Mouse (Mus musculus) hindbrain, postnatal 0 days (tissue): ENCODE measurements at regions not wholly inside any gene's neighbourhood (a gene's known extent, or its start where the extent isn't known, plus 50 kb on each side); places are given as distances from the start of the nearest gene placed in this dataset.
A peak's percentile ranks its signal among the peaks of the same experiment; 100 is the strongest.

Experiments used
- ATAC-seq: fragments of 200-750 bp; cut with Nextera tagmentation; 2 replicates; pipeline ENCODE4 v1.8.0; 2017; ENCODE audit warnings: mild to moderate bottlenecking, moderate TSS enrichment, moderate library complexity
- DNase-seq: peaks from one replicate; pipeline ENCODE4 v3.0.0-alpha.2; 2015; ENCODE audit warnings: low spot score
- H3K27ac ChIP-seq: fragments of 300-500 bp; sonication (generic); 2 replicates; pipeline ENCODE4 v1.5.1; 2014; ENCODE audit warnings: mild to moderate bottlenecking
- H3K27me3 ChIP-seq: fragments of 300-500 bp; sonication (generic); 2 replicates; pipeline ENCODE4 v1.6.1; 2014; ENCODE audit warnings: low read length, mixed read lengths; ENCODE audit not compliant: insufficient read depth
- H3K36me3 ChIP-seq: fragments of 300-500 bp; sonication (generic); 2 replicates; pipeline ENCODE4 v1.6.1; 2014; ENCODE audit warnings: low read length, mixed read lengths; ENCODE audit not compliant: insufficient read depth
- H3K4me1 ChIP-seq: fragments of 300-500 bp; sonication (generic); 2 replicates; pipeline ENCODE4 v1.6.1; 2014; ENCODE audit warnings: antibody characterized with exemption, low read length, mixed read lengths; ENCODE audit not compliant: insufficient read depth
- H3K4me2 ChIP-seq: fragments of 300-500 bp; sonication (generic); 2 replicates; pipeline ENCODE4 v1.6.1; 2014; ENCODE audit warnings: low read depth, mild to moderate bottlenecking, low read length, moderate library complexity, mixed read lengths
- H3K4me3 ChIP-seq: fragments of 300-500 bp; sonication (generic); 2 replicates; pipeline ENCODE4 v1.5.1; 2014; ENCODE audit warnings: low read length
- H3K9ac ChIP-seq: fragments of 300-500 bp; sonication (generic); replicated peaks from 2 replicates; pipeline ENCODE4 v1.6.1; 2014; ENCODE audit warnings: mild to moderate bottlenecking, low read length, moderate library complexity, mixed read lengths
- H3K9me3 ChIP-seq: fragments of 300-500 bp; sonication (generic); 2 replicates; pipeline ENCODE4 v1.6.1; 2016; ENCODE audit warnings: low read length, mixed read lengths
- CTCF ChIP-seq: IDR thresholded peaks from 2 replicates; pipeline ENCODE4 v1.5.1; 2016; ENCODE audit warnings: antibody characterized with exemption, control low read depth, low read depth
- WGBS: fragments of 180-500 bp; shearing (Covaris S2); extraction: QIAGEN DNeasy Blood & Tissue Kit; methylation state at CpG from one replicate; pipeline ENCODE4 v1.1.7; 2014; 5-methylcytosine and 5-hydroxymethylcytosine counted together

DNA sequence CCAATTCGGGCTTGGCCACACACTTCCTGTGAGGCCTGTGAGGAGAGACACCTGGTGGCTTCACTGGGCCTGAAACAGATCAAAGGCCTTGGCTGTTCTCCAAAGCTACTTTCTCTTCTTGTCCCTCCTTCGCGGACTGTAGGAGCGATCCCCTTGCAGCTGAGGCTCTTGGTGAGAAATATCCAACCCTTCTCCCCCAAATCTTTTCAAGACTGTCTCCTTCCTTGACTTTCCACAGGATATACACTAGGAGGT is 86.2 kb upstream of the Lhx1 start:
- Histone ChIP-seq H3K4me1 (0 out of 2 replicates have a peak, but pooled peaks cover 4% of the 10 kb centered on the region), H3K9me3 (no peaks in the 10 kb centered on the region), H3K36me3 (no peaks in the 10 kb centered on the region), H3K27me3 (no peaks in the 10 kb centered on the region), H3K4me2 (no peak overlapping the region), H3K27ac (no peak overlapping the region), H3K4me3 (no peak overlapping the region), H3K9ac (no peak overlapping the region)
- 76% methylated on average over 4 of the region's 4 CpGs for WGBS
- peak; percentile 25; the same call in 1 of the 2 replicates for TF ChIP-seq CTCF
- peak; percentile 19 for DNase-seq
- ATAC-seq = no peak

DNA sequence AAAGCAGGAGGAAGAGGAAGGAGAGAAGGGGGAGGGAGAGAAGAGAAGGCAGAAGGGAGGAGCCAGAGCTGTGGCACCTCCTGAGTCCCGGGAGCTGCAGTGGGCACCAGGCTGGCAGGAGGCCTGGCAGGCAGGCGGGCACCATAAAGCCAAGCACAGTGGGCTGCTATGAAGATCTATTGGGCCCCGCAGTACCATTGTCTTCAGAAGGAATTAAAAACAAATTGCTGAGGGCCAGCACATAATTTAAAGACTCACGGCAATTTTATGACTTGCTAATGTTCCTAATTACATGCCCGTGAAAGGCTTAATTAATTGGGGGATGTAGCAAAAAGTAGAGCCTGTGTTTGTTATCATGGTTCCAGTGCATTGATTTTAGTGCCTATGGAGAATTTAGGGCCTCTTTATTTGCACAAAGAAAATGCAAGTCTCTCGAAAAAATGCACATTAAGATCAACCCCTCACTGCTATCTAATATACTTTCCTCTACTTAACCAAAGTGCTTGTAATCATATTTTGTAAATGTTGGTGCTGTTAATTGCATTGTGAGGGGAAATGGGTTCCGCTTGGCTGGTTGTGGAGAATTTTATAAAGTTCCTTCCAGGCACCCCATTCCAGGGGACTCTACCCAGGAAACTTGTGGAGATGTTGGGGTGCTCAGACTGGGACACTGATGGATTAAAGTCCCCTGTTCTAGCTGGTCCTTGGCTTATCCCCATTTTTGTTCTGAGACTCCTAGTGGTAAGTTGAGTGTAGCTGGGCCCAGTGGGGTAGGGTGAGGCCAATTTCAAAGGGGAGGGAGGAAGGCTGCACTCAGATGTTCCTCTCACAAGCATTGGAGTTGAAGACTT is 85.7 kb upstream of the Lhx1 start:
- Histone ChIP-seq H3K4me2 (no peak overlapping the region), H3K9ac (no peak overlapping the region), H3K27me3 (no peaks in the 10 kb centered on the region), H3K4me3 (no peak overlapping the region), H3K9me3 (no peaks in the 10 kb centered on the region), H3K4me1 (0 out of 2 replicates have a peak, but pooled peaks cover 4% of the 10 kb centered on the region), H3K27ac (no peak overlapping the region), H3K36me3 (no peaks in the 10 kb centered on the region)
- 39% methylated on average over 7 of the region's 7 CpGs for WGBS
- ATAC-seq (no peak), DNase-seq (no peak)
- no peak for TF ChIP-seq CTCF

DNA sequence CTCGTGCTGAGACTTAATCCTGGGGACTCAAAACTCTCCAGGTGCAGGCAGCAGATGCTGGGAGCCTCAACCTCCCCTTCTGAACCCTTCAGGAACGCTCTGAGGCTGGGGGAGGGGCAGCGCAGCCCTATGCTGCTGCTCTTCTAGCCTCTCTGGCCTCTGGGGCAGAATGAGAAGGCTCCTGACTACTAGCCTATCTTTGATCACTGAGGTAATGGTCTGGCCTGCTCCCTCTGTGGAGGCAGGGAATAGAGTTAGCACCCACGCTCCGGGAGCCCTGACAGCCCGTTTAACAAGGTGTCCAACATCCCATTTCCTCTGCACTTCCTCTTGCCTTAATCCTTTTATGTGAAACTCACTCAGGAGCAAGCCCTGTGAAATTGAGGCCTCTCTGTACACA is 79.4 kb upstream of the Lhx1 start:
- Histone ChIP-seq H3K4me1 (no peaks in the 10 kb centered on the region), H3K36me3 (no peaks in the 10 kb centered on the region), H3K4me3 (no peak overlapping the region), H3K4me2 (no peak overlapping the region), H3K9me3 (no peaks in the 10 kb centered on the region), H3K9ac (no peak overlapping the region), H3K27ac (no peak overlapping the region), H3K27me3 (no peaks in the 10 kb centered on the region)
- WGBS = 13% methylated on average over 6 of the region's 6 CpGs
- no peak for TF ChIP-seq CTCF
- DNase-seq (no peak), ATAC-seq (no peak)

DNA sequence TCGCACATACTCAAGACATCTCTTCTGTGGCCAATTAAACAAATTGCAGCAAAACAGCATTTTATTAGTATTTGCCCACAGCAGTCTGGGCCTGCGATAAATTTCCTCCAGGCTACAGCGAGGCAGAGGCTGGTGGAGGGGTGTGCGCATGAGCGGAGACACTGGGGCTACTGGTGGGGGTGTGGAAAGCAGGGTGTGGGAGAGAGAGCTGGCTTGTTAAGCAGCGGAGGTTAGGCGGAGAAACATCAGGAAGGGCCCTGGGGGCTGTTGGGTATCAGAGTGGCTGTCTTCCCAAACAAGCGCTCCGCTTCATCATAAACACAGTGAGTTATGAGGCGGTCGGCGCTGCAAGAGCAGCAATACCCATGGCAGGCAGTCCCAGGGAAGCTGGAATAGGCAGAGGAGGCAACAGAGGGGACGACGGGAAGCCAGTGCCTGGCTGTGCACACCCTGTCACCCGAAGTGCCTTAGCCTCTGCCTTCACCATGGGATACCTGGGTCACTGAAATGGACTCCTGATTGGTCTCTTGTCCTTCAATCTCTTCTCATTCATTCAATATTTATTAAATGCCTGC is 74.0 kb upstream of the Lhx1 start:
- H3K27ac ChIP-seq = no peak overlapping the region
- peak; percentile 69; the same call in 1 of the 2 replicates for ATAC-seq
- peak overlapping the region; percentile 30 for H3K4me2 ChIP-seq
- H3K27me3 ChIP-seq = no peaks in the 10 kb centered on the region
- H3K36me3 ChIP-seq = no peaks in the 10 kb centered on the region
- H3K9me3 ChIP-seq = no peaks in the 10 kb centered on the region
- 34% methylated on average over 15 of the region's 15 CpGs for WGBS
- no peak overlapping the region for H3K9ac ChIP-seq
- peak; percentile 30 for DNase-seq
- TF ChIP-seq CTCF = no peak
- no peak overlapping the region for H3K4me3 ChIP-seq
- no peaks in the 10 kb centered on the region for H3K4me1 ChIP-seq

DNA sequence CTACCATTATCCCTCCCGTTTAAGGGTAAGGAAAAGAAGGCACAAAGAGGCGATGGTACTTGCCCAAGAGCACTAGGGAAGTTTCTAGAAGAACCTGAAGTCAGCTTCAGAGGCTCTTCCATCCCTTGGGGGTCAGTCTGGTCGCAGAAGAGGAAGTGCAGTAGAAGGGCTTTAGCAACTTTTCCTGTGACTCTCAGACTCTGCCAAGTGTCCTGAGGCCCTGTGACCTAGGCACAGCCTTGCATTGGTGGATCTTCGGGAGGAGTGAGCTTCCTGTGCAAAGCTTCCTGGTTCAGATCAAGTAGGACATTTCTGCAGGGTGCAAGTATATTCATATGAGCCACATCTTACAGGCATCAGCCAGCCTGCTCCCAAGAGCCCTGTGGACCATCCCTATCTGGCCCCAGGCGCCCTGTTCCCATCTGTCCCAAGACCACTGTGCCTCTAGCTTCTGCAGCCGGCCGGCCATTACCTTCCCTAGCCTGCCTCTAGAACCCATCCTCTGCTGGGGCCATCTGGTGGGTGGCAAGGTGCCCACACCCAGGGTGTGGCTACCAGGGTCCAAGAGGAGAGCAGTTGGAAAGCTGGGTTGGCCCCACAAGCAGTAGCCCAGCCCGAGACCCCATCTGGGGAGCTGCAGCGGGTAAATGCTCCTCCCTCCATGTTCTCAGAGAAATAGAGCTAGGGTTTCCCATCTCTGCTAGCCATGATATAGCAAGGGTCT is 72.4 kb upstream of the Lhx1 start:
- Histone ChIP-seq H3K9ac (no peak overlapping the region), H3K4me1 (no peaks in the 10 kb centered on the region), H3K4me3 (no peak overlapping the region), H3K27ac (0 out of 2 replicates have a peak overlapping the region, but pooled peaks have one; percentile 2), H3K4me2 (no peak overlapping the region), H3K27me3 (no peaks in the 10 kb centered on the region), H3K36me3 (no peaks in the 10 kb centered on the region), H3K9me3 (no peaks in the 10 kb centered on the region)
- DNase-seq = peak; percentile 39
- TF ChIP-seq CTCF = no peak
- 68% methylated on average over 9 of the region's 9 CpGs for WGBS
- peak; percentile 29; the same call in 1 of the 2 replicates for ATAC-seq

DNA sequence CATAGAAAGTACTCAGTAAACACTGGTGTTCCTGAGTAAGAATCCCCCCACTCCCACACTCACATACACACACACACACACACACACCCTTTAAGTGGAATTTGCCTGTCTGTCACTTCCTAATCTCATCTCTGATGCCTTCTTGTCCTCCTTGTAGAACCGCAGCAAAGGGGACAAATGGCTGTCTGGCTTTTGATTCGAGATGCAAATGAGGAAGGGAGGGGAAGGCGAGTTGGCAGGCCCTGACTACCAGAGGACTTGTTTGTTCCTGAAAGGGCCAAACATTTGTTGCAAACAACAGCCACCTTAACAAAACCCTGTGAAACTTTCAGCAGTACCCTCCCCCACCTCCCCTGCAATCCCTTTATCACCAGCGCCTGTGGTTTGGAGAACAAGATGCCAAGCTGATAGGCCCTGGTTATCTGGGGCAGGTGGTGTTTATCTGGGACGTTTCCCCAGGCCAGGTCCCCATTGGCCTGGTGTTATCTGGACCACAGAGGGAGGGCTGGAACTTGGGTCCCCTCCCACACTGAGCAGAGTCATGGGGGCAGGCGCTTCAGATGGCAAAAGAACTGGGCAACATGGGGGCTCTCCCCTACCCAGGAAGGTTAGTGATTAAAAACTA is 67.5 kb upstream of the Lhx1 start:
- WGBS = 32% methylated on average over 6 of the region's 6 CpGs
- H3K27me3 ChIP-seq = no peaks in the 10 kb centered on the region
- no peak overlapping the region for H3K4me3 ChIP-seq
- DNase-seq (no peak), ATAC-seq (no peak)
- no peaks in the 10 kb centered on the region for H3K9me3 ChIP-seq
- no peaks in the 10 kb centered on the region for H3K4me1 ChIP-seq
- no peaks in the 10 kb centered on the region for H3K36me3 ChIP-seq
- no peak overlapping the region for H3K4me2 ChIP-seq
- TF ChIP-seq CTCF = no peak
- no peak overlapping the region for H3K27ac ChIP-seq
- H3K9ac ChIP-seq = no peak overlapping the region
